ENCODE assay signal across 12 mouse cellular contexts in genomic region chr17:11972969-11973787, GRCm38 (mm10).
A peak's percentile ranks its signal among the peaks of the same experiment; 100 is the strongest.
DNase-seq lines count a peak whose midpoint lies in the region; ATAC-seq and TF ChIP-seq lines count a peak whose summit lies in the region.
"Had no signal": no experiment of that assay in that cellular context is flagged by ENCODE, and none has a peak within 500 bp of the region (broad histone marks: within the 10 kb centered on the region; RNA-seq: fewer than 3 reads in every experiment).

No protein-coding gene starts in this region.

- H3K4me2 ChIP-seq in kidney, embryonic 15.5 days, result no peak overlapping the region
- H3K4me2 ChIP-seq in embryonic facial prominence, embryonic 14.5 days (ENCODE audit: low read depth, low read length), result no peak overlapping the region
- H3K4me2 ChIP-seq: lung, embryonic 14.5 days had no signal

- TF ChIP-seq CTCF in kidney, adult 2 months (conservative IDR thresholded peaks at IDR 0.05; ENCODE audit: insufficient read depth, insufficient read length, low read depth, low read length), result no peak

- H3K4me1 ChIP-seq in kidney, adult 2 months (ENCODE audit: control insufficient read depth, insufficient read depth, low read length), result no peaks in the 10 kb centered on the region; the same call in 1 of the 2 replicates
- H3K4me1 ChIP-seq in kidney, embryonic 15.5 days, result peaks cover 27% of the 10 kb centered on the region
- H3K4me1 ChIP-seq in embryonic facial prominence, embryonic 14.5 days (ENCODE audit: control insufficient read depth, insufficient read depth, low read length), result no peaks in the 10 kb centered on the region

- peak; percentile 14 for DNase-seq in kidney, adult 2 months
- peak; percentile 11 for DNase-seq in urinary bladder, postnatal 14 days (ENCODE audit: low spot score)
- DNase-seq in urinary bladder, postnatal 25 days (ENCODE audit: low spot score), result no peak
- peak; percentile 42 for DNase-seq in embryonic facial prominence, embryonic 14.5 days (ENCODE audit: low spot score)
- no peak for DNase-seq in frontal cortex, postnatal 10 days (ENCODE audit: low spot score in 2 of 2)
- DNase-seq: adrenal gland, postnatal 36 days; heart, adult 2 months; thymus, postnatal 14 days had no signal

- H3K36me3 ChIP-seq in kidney, adult 2 months (ENCODE audit: control insufficient read depth, insufficient read depth, low read length), result no peaks in the 10 kb centered on the region
- no peaks in the 10 kb centered on the region for H3K36me3 ChIP-seq in kidney, embryonic 15.5 days
- H3K36me3 ChIP-seq in embryonic facial prominence, embryonic 14.5 days (ENCODE audit: control insufficient read depth, insufficient read depth, low read length), result no peaks in the 10 kb centered on the region
- H3K36me3 ChIP-seq: midbrain, embryonic 12.5 days had no signal

- ATAC-seq in kidney, embryonic 15.5 days (replicated peaks; ENCODE audit: low FRiP score), result no peak
- peak; percentile 63; the same call in 1 of the 2 replicates for ATAC-seq in embryonic facial prominence, embryonic 14.5 days (ENCODE audit: low read depth)
- no peak for ATAC-seq in frontal cortex, adult (ENCODE audit: low TSS enrichment)

- 55% methylated on average over 13 of the region's 13 CpGs for WGBS in kidney, adult 2 months
- 51% methylated on average over 13 of the region's 13 CpGs for WGBS in kidney, embryonic 15.5 days
- WGBS in embryonic facial prominence, embryonic 14.5 days, result 55% methylated on average over 13 of the region's 13 CpGs

- no peak overlapping the region for H3K27ac ChIP-seq in kidney, adult 2 months (ENCODE audit: insufficient read depth, low read depth, low read length)
- H3K27ac ChIP-seq in kidney, embryonic 15.5 days, result no peak overlapping the region
- no peak overlapping the region for H3K27ac ChIP-seq in embryonic facial prominence, embryonic 14.5 days (replicated peaks; ENCODE audit: low read depth, low read length)
- H3K27ac ChIP-seq: heart, adult 2 months; midbrain, embryonic 12.5 days had no signal

- TF ChIP-seq POLR2A in kidney, adult 2 months (IDR thresholded peaks at IDR 0.05; ENCODE audit: low read depth, low read length), result no peak

- H3K9ac ChIP-seq in kidney, embryonic 15.5 days, result no peak overlapping the region
- no peak overlapping the region for H3K9ac ChIP-seq in embryonic facial prominence, embryonic 14.5 days (ENCODE audit: low read depth, low read length)
- H3K9ac ChIP-seq: lung, embryonic 14.5 days had no signal

- H3K4me3 ChIP-seq in kidney, adult 2 months (ENCODE audit: insufficient read depth, low read depth, low read length), result no peak overlapping the region
- H3K4me3 ChIP-seq in kidney, embryonic 15.5 days (replicated peaks), result no peak overlapping the region
- no peak overlapping the region for H3K4me3 ChIP-seq in embryonic facial prominence, embryonic 14.5 days (ENCODE audit: low read depth, low read length)
- H3K4me3 ChIP-seq: heart, adult 2 months had no signal

- no peaks in the 10 kb centered on the region for H3K27me3 ChIP-seq in kidney, adult 2 months (replicated peaks; ENCODE audit: control insufficient read depth, insufficient read depth, low read length)
- H3K27me3 ChIP-seq in kidney, embryonic 15.5 days, result peaks cover 16% of the 10 kb centered on the region
- no peaks in the 10 kb centered on the region; the same call in 1 of the 2 replicates for H3K27me3 ChIP-seq in embryonic facial prominence, embryonic 14.5 days (replicated peaks; ENCODE audit: control insufficient read depth, insufficient read depth, low read length)

- no peaks in the 10 kb centered on the region for H3K9me3 ChIP-seq in kidney, embryonic 15.5 days (replicated peaks)
- no peaks in the 10 kb centered on the region for H3K9me3 ChIP-seq in embryonic facial prominence, embryonic 14.5 days (ENCODE audit: control insufficient read depth, low read length)
- H3K9me3 ChIP-seq: midbrain, embryonic 12.5 days had no signal

Comparison
In these comparisons a context has a peak if more than half of its experiments do, and no peak if none do; other contexts are left out.
1. DNase-seq: peak in kidney, adult 2 months (single experiment), urinary bladder, postnatal 14 days (single experiment) and embryonic facial prominence, embryonic 14.5 days (single experiment); none in urinary bladder, postnatal 25 days (single experiment) and frontal cortex, postnatal 10 days (0 of 2).